Mouse (Mus musculus): Measurements from ENCODE around the gene Anks6. TPM values are rescaled to one million over a fixed set of nuclear protein-coding genes. Genes with fewer than 3 reads are reported as not detected.

The Anks6 gene
- total and polyA plus RNA-seq, 3 experiments = not detected

DNA sequence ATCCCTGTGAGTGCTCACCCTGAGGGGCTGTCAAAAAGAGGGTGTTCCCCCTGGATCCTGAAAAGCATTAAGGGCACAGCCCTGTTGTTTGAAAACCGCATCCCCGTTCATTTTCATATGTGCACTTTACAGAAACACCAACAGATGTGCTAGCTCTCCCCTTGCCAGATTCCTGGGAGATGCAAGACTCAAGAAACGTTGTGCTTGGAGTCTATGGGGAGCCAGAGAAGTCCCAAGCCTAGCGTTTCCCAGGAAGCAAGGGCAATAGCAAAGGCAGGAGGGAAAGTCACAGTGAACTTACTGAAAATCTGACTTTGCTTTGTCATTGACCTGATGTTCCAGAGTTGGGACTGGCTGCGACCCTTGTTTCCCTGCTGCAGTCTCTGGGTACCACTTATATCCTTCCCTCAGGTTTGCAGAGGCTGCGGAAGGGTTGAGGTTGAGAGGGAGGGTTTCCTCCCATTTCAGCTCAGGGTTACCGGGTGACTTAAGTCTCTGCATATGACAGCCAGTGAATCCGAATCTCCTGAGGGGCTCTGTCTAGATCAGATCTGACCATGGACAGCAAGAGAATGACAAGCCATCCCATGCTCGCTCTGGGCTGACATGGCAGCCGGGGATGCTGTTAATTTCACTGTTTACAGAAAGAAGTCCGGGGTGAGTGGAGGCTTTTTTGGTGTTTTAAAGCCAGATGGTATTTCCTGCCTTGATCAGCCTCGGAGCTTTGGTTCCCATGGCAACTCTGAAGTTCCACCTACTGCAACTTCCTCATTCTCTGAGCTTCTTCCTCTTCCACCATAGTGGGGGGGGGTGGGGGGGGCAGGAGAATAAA, 46.6 kb downstream of the Anks6 start:
- H3K4me2 ChIP-seq (ENCODE audit: insufficient read depth, low read depth, poor library complexity, severe bottlenecking) = peak overlapping the region; percentile 82

DNA sequence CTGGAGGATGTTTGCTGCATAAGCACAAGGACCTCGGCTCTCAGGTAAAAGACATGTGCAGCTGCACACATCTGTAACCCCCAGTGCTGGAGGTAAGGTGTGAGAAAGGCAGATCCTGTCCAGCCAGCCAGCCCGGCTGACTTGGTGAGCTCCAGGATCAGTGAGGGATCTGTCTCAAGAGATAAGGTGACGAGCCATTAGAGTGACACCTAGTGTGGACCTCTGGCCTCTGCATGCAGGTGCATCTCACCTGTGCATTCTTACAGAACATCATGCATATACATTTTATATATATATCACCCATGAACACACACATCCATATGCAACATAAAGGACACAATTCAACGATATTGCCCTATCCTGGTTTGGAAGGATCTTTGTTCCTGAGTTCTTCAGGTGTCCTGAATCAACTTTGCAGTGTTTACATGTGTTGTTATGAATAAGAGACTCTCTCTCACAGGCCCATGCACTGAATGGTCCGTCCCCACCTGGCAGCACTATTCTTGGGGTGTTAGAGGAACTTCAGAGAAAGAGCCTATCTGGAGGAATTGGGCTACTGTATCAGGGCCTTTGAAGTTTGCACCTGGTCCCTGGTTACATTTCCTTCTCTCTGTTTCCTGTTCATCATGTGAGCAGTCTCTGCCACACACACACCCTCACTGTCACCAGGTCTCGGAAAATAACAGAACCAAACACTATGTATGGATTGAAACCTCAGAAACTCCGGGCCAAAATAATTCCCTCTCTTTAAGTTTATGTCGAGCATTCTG, 56.4 kb downstream of the Anks6 start:
- dilution Hi-C loops (cut with MboI; ENCODE audit: extremely low pct_ligation_motif_present, extremely low pct_unique_long_range_greater_than_20kb, low sequenced_read_pairs) (no loop called here), in situ Hi-C loops (cut with MboI; ENCODE audit: low pct_ligation_motif_present, low pct_unique_long_range_greater_than_20kb, low sequenced_read_pairs) (no loop called here)
- TF ChIP-seq MXI1 (IDR thresholded peaks at IDR 0.05; ENCODE audit: low read depth, low read length) (no peak), PAX5 (IDR thresholded peaks at IDR 0.05; ENCODE audit: low read length) (no peak), ETS1 (conservative IDR thresholded peaks at IDR 0.05; ENCODE audit: low read depth, low read length) (no peak), USF2 (conservative IDR thresholded peaks at IDR 0.05; ENCODE audit: low read depth, low read length) (no peak), GABPA (IDR thresholded peaks at IDR 0.05; ENCODE audit: insufficient replicate concordance, low read depth, low read length) (no peak)
- Histone ChIP-seq H3K36me3 (replicated peaks in 1 of 2; ENCODE audit: control insufficient read depth in 1 of 2, insufficient read depth in 1 of 2, low read length in 1 of 2) (no peaks in the 10 kb centered on the region), H3K27ac (ENCODE audit: insufficient read depth, low read depth) (no peak overlapping the region), H3K27me3 (replicated peaks) (peaks cover 92% of the 10 kb centered on the region), H3K9ac (ENCODE audit: insufficient read depth, low read depth) (no peak overlapping the region), H3K79me2 (replicated peaks; ENCODE audit: control insufficient read depth, extremely low read depth, insufficient read depth, poor library complexity, severe bottlenecking) (no peaks in the 10 kb centered on the region), H3K4me2 (ENCODE audit: insufficient read depth, low read depth, poor library complexity, severe bottlenecking) (no peak overlapping the region), H3K9me3 (replicated peaks; ENCODE audit: low read length) (no peaks in the 10 kb centered on the region), H3K4me3 (replicated peaks in 1 of 3; ENCODE audit: low read depth in 2 of 3, low read length in 2 of 3, poor library complexity in 1 of 3) (no peak overlapping the region), H3K4me1 (ENCODE audit: control insufficient read depth in 1 of 2, insufficient read depth in 2 of 2) (peaks cover 0 to 11% of the 10 kb centered on the region in 2 experiments; a peak in 2 of 4 replicates)
- no peak for DNase-seq (ENCODE audit: extremely low read depth)

More for the DNA sequence above, 46.6 kb downstream of the Anks6 start:
- Histone ChIP-seq H3K27me3 (replicated peaks) (peaks cover 23% of the 10 kb centered on the region), H3K9ac (ENCODE audit: insufficient read depth, low read depth) (0 out of 2 replicates have a peak overlapping the region, but pooled peaks have one; percentile 23), H3K79me2 (replicated peaks; ENCODE audit: control insufficient read depth, extremely low read depth, insufficient read depth, poor library complexity, severe bottlenecking) (no peaks in the 10 kb centered on the region), H3K9me3 (replicated peaks; ENCODE audit: low read length) (no peaks in the 10 kb centered on the region), H3K4me1 (ENCODE audit: control insufficient read depth in 1 of 2, insufficient read depth in 2 of 2) (peaks cover 9 to 29% of the 10 kb centered on the region in 2 experiments; a peak in 3 of 4 replicates), H3K4me3 (replicated peaks in 1 of 3; ENCODE audit: low read depth in 2 of 3, low read length in 2 of 3, poor library complexity in 1 of 3) (peak overlapping the region in 1 of 3 experiments; percentile 32), H3K27ac (ENCODE audit: insufficient read depth, low read depth) (no peak overlapping the region), H3K36me3 (replicated peaks in 1 of 2; ENCODE audit: control insufficient read depth in 1 of 2, insufficient read depth in 1 of 2, low read length in 1 of 2) (no peaks in the 10 kb centered on the region)
- DNase-seq (ENCODE audit: extremely low read depth) = peak; percentile 89
- dilution Hi-C loops (cut with MboI; ENCODE audit: extremely low pct_ligation_motif_present, extremely low pct_unique_long_range_greater_than_20kb, low sequenced_read_pairs) = no loop called here
- in situ Hi-C loops (cut with MboI; ENCODE audit: low pct_ligation_motif_present, low pct_unique_long_range_greater_than_20kb, low sequenced_read_pairs) = no loop called here
- TF ChIP-seq ETS1 (conservative IDR thresholded peaks at IDR 0.05; ENCODE audit: low read depth, low read length) = no peak
- peak; percentile 76 for TF ChIP-seq ELF1 (IDR thresholded peaks at IDR 0.05; ENCODE audit: low read depth, low read length)
- TF ChIP-seq CHD2 (IDR thresholded peaks at IDR 0.05; ENCODE audit: low read length) = no peak

DNA sequence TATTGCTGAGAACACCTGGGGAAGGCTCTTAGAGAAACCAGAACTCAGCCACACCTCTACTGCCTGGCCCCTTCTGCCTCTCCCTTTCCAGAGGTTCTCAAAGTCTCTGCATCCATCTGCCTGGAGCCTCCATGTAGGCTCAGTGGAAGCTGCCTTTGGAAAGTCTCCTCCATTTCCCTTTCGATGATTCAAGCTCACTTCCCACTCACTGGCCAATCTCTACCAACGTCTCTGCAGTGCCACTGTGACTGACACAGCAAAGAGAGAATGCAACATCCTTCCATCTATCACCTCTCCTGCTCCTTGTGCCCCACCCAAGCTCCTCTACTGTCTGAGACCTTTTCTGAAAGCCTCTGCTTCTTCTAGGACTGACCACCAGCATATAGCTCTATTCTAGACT, 59.3 kb downstream of the Anks6 start:
- H3K27me3 ChIP-seq (replicated peaks) = peaks cover 84% of the 10 kb centered on the region
- no peaks in the 10 kb centered on the region for H3K79me2 ChIP-seq (replicated peaks; ENCODE audit: control insufficient read depth, extremely low read depth, insufficient read depth, poor library complexity, severe bottlenecking)
- no peak overlapping the region for H3K4me2 ChIP-seq (ENCODE audit: insufficient read depth, low read depth, poor library complexity, severe bottlenecking)
- no peak overlapping the region for H3K4me3 ChIP-seq (replicated peaks in 1 of 3; ENCODE audit: low read depth in 2 of 3, low read length in 2 of 3, poor library complexity in 1 of 3)
- TF ChIP-seq MAX (IDR thresholded peaks at IDR 0.05; ENCODE audit: low read length) = no peak
- TF ChIP-seq GABPA (IDR thresholded peaks at IDR 0.05; ENCODE audit: insufficient replicate concordance, low read depth, low read length) = no peak
- no peak for TF ChIP-seq MAZ (IDR thresholded peaks at IDR 0.05; ENCODE audit: low read depth, low read length)
- no peak for TF ChIP-seq POLR2A (IDR thresholded peaks at IDR 0.05; ENCODE audit: low read depth, low read length)
- TF ChIP-seq ZMIZ1 (IDR thresholded peaks at IDR 0.05; ENCODE audit: low read depth, low read length) = no peak
- TF ChIP-seq POLR2AphosphoS2 (IDR thresholded peaks at IDR 0.05; ENCODE audit: low read depth, low read length) = no peak
- no peak for TF ChIP-seq CTCF (conservative IDR thresholded peaks at IDR 0.05 in 1 of 2, IDR thresholded peaks at IDR 0.05 in 1 of 2; ENCODE audit: low read depth in 2 of 2, low read length in 2 of 2)
- no peak for TF ChIP-seq BHLHE40 (IDR thresholded peaks at IDR 0.05; ENCODE audit: low read depth, low read length)
- no peak for TF ChIP-seq MXI1 (IDR thresholded peaks at IDR 0.05; ENCODE audit: low read depth, low read length)
- TF ChIP-seq ZNF384 (IDR thresholded peaks at IDR 0.05; ENCODE audit: low read depth, low read length) = no peak
- TF ChIP-seq NELFE (IDR thresholded peaks at IDR 0.05; ENCODE audit: low read depth, low read length) = no peak
- TF ChIP-seq RAD21 (IDR thresholded peaks at IDR 0.05; ENCODE audit: low read depth, low read length) = no peak
- TF ChIP-seq SIN3A (IDR thresholded peaks at IDR 0.05; ENCODE audit: low read length) = no peak
- TF ChIP-seq ETS1 (conservative IDR thresholded peaks at IDR 0.05; ENCODE audit: low read depth, low read length) = no peak
- TF ChIP-seq IRF4 (IDR thresholded peaks at IDR 0.05; ENCODE audit: low read depth, low read length) = no peak
- TF ChIP-seq TBP (conservative IDR thresholded peaks at IDR 0.05; ENCODE audit: low read depth, low read length) = no peak
- no peak for TF ChIP-seq PAX5 (IDR thresholded peaks at IDR 0.05; ENCODE audit: low read length)
- TF ChIP-seq CHD2 (IDR thresholded peaks at IDR 0.05; ENCODE audit: low read length) = no peak
- no peak for TF ChIP-seq SMC3 (IDR thresholded peaks at IDR 0.05; ENCODE audit: low read depth, low read length)
- no peaks in the 10 kb centered on the region for H3K9me3 ChIP-seq (replicated peaks; ENCODE audit: low read length)
- H3K9ac ChIP-seq (ENCODE audit: insufficient read depth, low read depth) = no peak overlapping the region
- in situ Hi-C loops (cut with MboI; ENCODE audit: low pct_ligation_motif_present, low pct_unique_long_range_greater_than_20kb, low sequenced_read_pairs) (no loop called here), dilution Hi-C loops (cut with MboI; ENCODE audit: extremely low pct_ligation_motif_present, extremely low pct_unique_long_range_greater_than_20kb, low sequenced_read_pairs) (no loop called here)
- no peak for DNase-seq (ENCODE audit: extremely low read depth)
- peaks cover 0 to 11% of the 10 kb centered on the region in 2 experiments; a peak in 2 of 4 replicates for H3K4me1 ChIP-seq (ENCODE audit: control insufficient read depth in 1 of 2, insufficient read depth in 2 of 2)
- no peaks in the 10 kb centered on the region for H3K36me3 ChIP-seq (replicated peaks in 1 of 2; ENCODE audit: control insufficient read depth in 1 of 2, insufficient read depth in 1 of 2, low read length in 1 of 2)
- no peak overlapping the region for H3K27ac ChIP-seq (ENCODE audit: insufficient read depth, low read depth)

Data from CH12.LX (cell line).